Comparison of ENCODE assay signal across 1 mouse cellular context in the genomic region with DNA sequence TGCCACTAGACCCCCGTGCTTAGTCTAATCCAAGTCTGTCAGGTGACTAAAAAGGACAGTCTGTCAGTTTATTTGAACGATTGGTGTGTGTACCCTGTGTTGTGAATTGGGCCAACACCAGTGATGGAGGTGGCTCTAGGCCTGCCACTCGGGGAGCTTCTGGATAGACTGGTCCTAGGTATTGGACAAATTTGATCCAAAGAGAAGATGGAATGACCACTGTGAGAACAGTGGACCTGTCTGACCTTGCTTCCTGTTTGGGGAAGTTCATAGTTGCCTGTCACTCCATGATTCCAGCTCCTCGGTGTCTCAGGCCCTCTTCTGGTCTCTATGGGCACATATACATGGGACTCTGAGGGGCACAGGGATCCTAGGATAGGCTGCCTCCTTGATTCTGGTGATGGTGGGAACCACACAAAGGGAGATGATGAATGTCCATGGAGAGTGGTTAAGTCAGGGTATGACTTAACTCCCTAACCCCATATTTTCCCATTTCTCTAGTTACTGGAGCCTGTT.
TF ChIP-seq lines count a peak whose summit lies in the region.

No protein-coding gene starts in this region.

TF ChIP-seq in myocyte, 11 proteins besides CTCF, POLR2A, EP300 and RAD21 (continued from another document):
- TF ChIP-seq POLR2AphosphoS2 (IDR thresholded peaks at IDR 0.05; ENCODE audit: insufficient read length, low read depth): peak; percentile 25
- TF ChIP-seq CEBPB (IDR thresholded peaks at IDR 0.05; ENCODE audit: insufficient read depth, poor library complexity, severe bottlenecking): no peak
- TF ChIP-seq USF1 (IDR thresholded peaks at IDR 0.05; ENCODE audit: low read depth): no peak
- TF ChIP-seq MYOD1 (IDR thresholded peaks at IDR 0.05; ENCODE audit: control insufficient read depth in 1 of 3, insufficient read length in 2 of 3, low read depth in 2 of 3): no peak
- no peak for TF ChIP-seq TCF12 (IDR thresholded peaks at IDR 0.05; ENCODE audit: insufficient read depth, poor library complexity, severe bottlenecking)
